ENCODE assay signal across 16 mouse cellular contexts in the genomic region with DNA sequence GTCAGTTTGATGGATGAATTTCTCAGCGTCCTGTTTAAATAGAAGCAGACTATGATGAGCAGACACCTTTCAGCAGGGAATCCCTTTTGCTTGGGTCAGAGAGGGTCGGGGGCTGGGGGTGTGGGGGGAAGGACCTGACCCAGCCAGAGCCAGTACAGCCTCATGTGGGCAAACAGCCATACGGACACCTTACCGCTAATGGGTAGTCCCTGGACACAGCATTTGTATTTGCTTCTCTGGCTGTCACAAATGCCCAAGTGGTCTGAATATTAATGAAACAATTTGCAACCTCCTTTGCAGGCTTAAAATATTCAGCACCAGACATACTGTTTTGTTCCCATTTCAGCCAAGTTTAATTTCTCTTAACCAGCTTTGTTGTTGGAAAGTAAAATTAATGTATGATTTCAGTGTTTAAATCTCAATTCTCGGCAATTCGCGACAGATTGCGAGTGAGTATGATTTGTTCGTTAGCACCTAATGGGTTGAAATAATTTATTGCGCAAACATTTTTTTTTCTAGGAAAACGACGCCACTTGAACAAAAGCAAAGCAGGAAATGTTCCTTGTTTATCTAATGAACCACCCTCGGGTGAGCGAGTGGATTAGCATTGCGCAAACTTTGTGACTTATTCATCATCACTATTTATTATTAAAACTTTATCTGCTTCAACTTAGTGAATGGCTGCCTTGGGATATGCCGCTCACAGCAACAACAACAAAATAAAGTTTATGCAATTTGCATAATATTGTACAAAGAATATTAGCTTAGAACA.
DNase-seq lines count a peak whose midpoint lies in the region; ATAC-seq and TF ChIP-seq lines count a peak whose summit lies in the region.
"Had no signal": no experiment of that assay in that cellular context is flagged by ENCODE, and none has a peak within 500 bp of the region (broad histone marks: within the 10 kb centered on the region; RNA-seq: fewer than 3 reads in every experiment).

No protein-coding gene starts in this region.

- TF ChIP-seq CTCF in layer of hippocampus, adult 2 months (conservative IDR thresholded peaks at IDR 0.05): no peak

- H3K4me2 ChIP-seq in forebrain, embryonic 13.5 days: peak overlapping the region; percentile 20
- no peak overlapping the region for H3K4me2 ChIP-seq in intestine, embryonic 16.5 days (ENCODE audit: low read depth, low read length)
- H3K4me2 ChIP-seq: heart, embryonic 13.5 days; liver, embryonic 12.5 days; stomach, embryonic 15.5 days had no signal

- H3K36me3 ChIP-seq in forebrain, embryonic 13.5 days (ENCODE audit: poor library complexity, severe bottlenecking): no peaks in the 10 kb centered on the region
- no peaks in the 10 kb centered on the region for H3K36me3 ChIP-seq in intestine, embryonic 16.5 days (ENCODE audit: control insufficient read depth, insufficient read depth, low read length)
- H3K36me3 ChIP-seq: embryonic facial prominence, embryonic 10.5 days; heart, embryonic 13.5 days; liver, embryonic 12.5 days; stomach, embryonic 15.5 days had no signal

- H3K9ac ChIP-seq in forebrain, embryonic 13.5 days: no peak overlapping the region
- no peak overlapping the region for H3K9ac ChIP-seq in intestine, embryonic 16.5 days (ENCODE audit: low read depth, low read length)
- H3K9ac ChIP-seq: heart, embryonic 13.5 days; liver, embryonic 12.5 days; stomach, embryonic 15.5 days had no signal

- ATAC-seq in forebrain, embryonic 13.5 days: peak; percentile 50
- peak; percentile 36 for ATAC-seq in intestine, embryonic 16.5 days
- ATAC-seq: liver, embryonic 12.5 days had no signal

- H3K27me3 ChIP-seq in forebrain, embryonic 13.5 days: no peaks in the 10 kb centered on the region
- no peaks in the 10 kb centered on the region for H3K27me3 ChIP-seq in intestine, embryonic 16.5 days (replicated peaks; ENCODE audit: control insufficient read depth, insufficient read depth, low read length)
- H3K27me3 ChIP-seq: heart, embryonic 13.5 days; liver, embryonic 12.5 days; stomach, embryonic 15.5 days had no signal

- WGBS in forebrain, embryonic 13.5 days: 35% methylated on average over 16 of the region's 16 CpGs
- 35% methylated on average over 16 of the region's 16 CpGs for WGBS in intestine, embryonic 16.5 days

- H3K4me3 ChIP-seq in layer of hippocampus, adult 2 months: peak overlapping the region; percentile 6; the same call in 1 of the 2 replicates
- H3K4me3 ChIP-seq in forebrain, embryonic 13.5 days: no peak overlapping the region
- H3K4me3 ChIP-seq in intestine, embryonic 16.5 days (ENCODE audit: low read length): no peak overlapping the region
- H3K4me3 ChIP-seq: embryonic facial prominence, embryonic 10.5 days; heart, embryonic 13.5 days; liver, embryonic 12.5 days; stomach, embryonic 15.5 days had no signal

- no peaks in the 10 kb centered on the region; the same call in 1 of the 2 replicates for H3K9me3 ChIP-seq in forebrain, embryonic 13.5 days (replicated peaks)
- H3K9me3 ChIP-seq in intestine, embryonic 16.5 days (ENCODE audit: control insufficient read depth, low read length): no peaks in the 10 kb centered on the region
- H3K9me3 ChIP-seq: embryonic facial prominence, embryonic 10.5 days; stomach, embryonic 15.5 days had no signal

- peaks cover 39% of the 10 kb centered on the region for H3K4me1 ChIP-seq in forebrain, embryonic 13.5 days
- peaks cover 20% of the 10 kb centered on the region for H3K4me1 ChIP-seq in intestine, embryonic 16.5 days (ENCODE audit: control insufficient read depth, insufficient read depth, low read length)

- peak in 1 of 2 experiments; percentile 1 for DNase-seq in layer of hippocampus, adult 2 months (ENCODE audit: low spot score in 2 of 2)
- no peak for DNase-seq in layer of hippocampus, postnatal 14 days (ENCODE audit: low spot score in 2 of 2)
- peak; percentile 33 for DNase-seq in R1 (ENCODE audit: low read depth, low spot score)
- DNase-seq in left cerebral cortex, adult 18-20 months (ENCODE audit: low spot score in 2 of 2): no peak
- DNase-seq in cerebellum, postnatal 4 days (ENCODE audit: low spot score in 2 of 2): no peak
- DNase-seq: cerebellum, adult 11-12 months; gastrocnemius, postnatal 14 days; kidney, postnatal 10 days; layer of hippocampus, adult 9-11 months; thymus, postnatal 4 days had no signal

- no peak overlapping the region for H3K27ac ChIP-seq in layer of hippocampus, adult 2 months
- H3K27ac ChIP-seq in forebrain, embryonic 13.5 days: peak overlapping the region; percentile 20; the same call in 1 of the 2 replicates
- H3K27ac ChIP-seq in intestine, embryonic 16.5 days (ENCODE audit: low read length): no peak overlapping the region
- H3K27ac ChIP-seq: embryonic facial prominence, embryonic 10.5 days; heart, embryonic 13.5 days; liver, embryonic 12.5 days; stomach, embryonic 15.5 days had no signal
